Mouse (Mus musculus): ENCODE measurements around the gene Gm815.

The Gm815 gene

GRCm38 (mm10) chr19:26885616-26886015 lies at the start of gene Gm815:
TSS of gene Gm815 (plus strand) at chr19:26885881.
- DNase-seq (ENCODE audit: low read depth, low spot score) = no peak

GRCm38 (mm10) chr19:26837626-26838025 lies 48.1 kb upstream of the Gm815 start:
- DNase-seq (ENCODE audit: low read depth, low spot score) = no peak

GRCm38 (mm10) chr19:26843896-26844295 lies 41.8 kb upstream of the Gm815 start:
- no peak for DNase-seq (ENCODE audit: low read depth, low spot score)

GRCm38 (mm10) chr19:26844813-26845212 lies 40.9 kb upstream of the Gm815 start:
- no peak for DNase-seq (ENCODE audit: low read depth, low spot score)

- peak; percentile 90 for DNase-seq (ENCODE audit: low read depth, low spot score)
These were observed 40.2 kb upstream of the Gm815 start for GRCm38 (mm10) chr19:26845276-26846016.

- no peak for DNase-seq (ENCODE audit: low read depth, low spot score)
These were observed 39.7 kb upstream of the Gm815 start for GRCm38 (mm10) chr19:26846017-26846285.

GRCm38 (mm10) chr19:26851017-26851782 lies 34.5 kb upstream of the Gm815 start:
- no peak for DNase-seq (ENCODE audit: low read depth, low spot score)

- no peak for DNase-seq (ENCODE audit: low read depth, low spot score)
These were observed 33.3 kb upstream of the Gm815 start for GRCm38 (mm10) chr19:26852325-26852900.

- no peak for DNase-seq (ENCODE audit: low read depth, low spot score)
These were observed 31.9 kb upstream of the Gm815 start for GRCm38 (mm10) chr19:26853701-26854282.

- DNase-seq (ENCODE audit: low read depth, low spot score) = no peak
These were observed 31.0 kb upstream of the Gm815 start for GRCm38 (mm10) chr19:26854661-26855060.

GRCm38 (mm10) chr19:26855152-26855551 lies 30.5 kb upstream of the Gm815 start:
- DNase-seq (ENCODE audit: low read depth, low spot score) = no peak

- DNase-seq (ENCODE audit: low read depth, low spot score) = no peak
These were observed 27.1 kb upstream of the Gm815 start for GRCm38 (mm10) chr19:26858427-26859194.

GRCm38 (mm10) chr19:26859195-26859570 lies 26.5 kb upstream of the Gm815 start:
- DNase-seq (ENCODE audit: low read depth, low spot score) = no peak

- no peak for DNase-seq (ENCODE audit: low read depth, low spot score)
These were observed 22.0 kb upstream of the Gm815 start for GRCm38 (mm10) chr19:26863662-26864061.

GRCm38 (mm10) chr19:26864975-26865690 lies 20.5 kb upstream of the Gm815 start:
- no peak for DNase-seq (ENCODE audit: low read depth, low spot score)

- no peak for DNase-seq (ENCODE audit: low read depth, low spot score)
These were observed 19.9 kb upstream of the Gm815 start for GRCm38 (mm10) chr19:26865736-26866135.

- no peak for DNase-seq (ENCODE audit: low read depth, low spot score)
These were observed 16.1 kb upstream of the Gm815 start for GRCm38 (mm10) chr19:26869591-26869990.

- DNase-seq (ENCODE audit: low read depth, low spot score) = no peak
These were observed 15.4 kb upstream of the Gm815 start for GRCm38 (mm10) chr19:26870280-26870679.

- DNase-seq (ENCODE audit: low read depth, low spot score) = no peak
These were observed 14.6 kb upstream of the Gm815 start for GRCm38 (mm10) chr19:26871096-26871495.

GRCm38 (mm10) chr19:26872886-26873285 lies 12.8 kb upstream of the Gm815 start:
- DNase-seq (ENCODE audit: low read depth, low spot score) = no peak

GRCm38 (mm10) chr19:26875601-26876000 lies 10.1 kb upstream of the Gm815 start:
- no peak for DNase-seq (ENCODE audit: low read depth, low spot score)
